Mouse (Mus musculus) hindbrain, embryonic 15.5 days (tissue): ENCODE measurements around the gene 9430015G10Rik. TPM values are rescaled to one million over a fixed set of nuclear protein-coding genes. Genes with fewer than 3 reads are reported as not detected.
"Not testable (repeated sequence)": the region's sequence is repeated elsewhere in the genome, so short reads cannot be mapped to it uniquely, and the experiment has no call there.

ENCODE experiments used
- ATAC-seq: fragments of 200-750 bp; cut with Nextera tagmentation; 2 replicates; pipeline ENCODE4 v1.8.0; 2017; ENCODE audit warnings: low read depth, moderate number of reproducible peaks, moderate TSS enrichment; ENCODE audit not compliant: low FRiP score
- H3K27ac ChIP-seq: fragments of 300-500 bp; sonication (generic); replicated peaks from 2 replicates; pipeline ENCODE4 v1.5.1; 2015; ENCODE audit warnings: mild to moderate bottlenecking, inconsistent platforms
- H3K27me3 ChIP-seq: fragments of 300-500 bp; sonication (generic); 2 replicates; pipeline ENCODE4 v1.6.1; 2015; ENCODE audit warnings: control low read depth, inconsistent platforms
- H3K36me3 ChIP-seq: fragments of 300-500 bp; sonication (generic); 2 replicates; pipeline ENCODE4 v1.6.1; 2015; ENCODE audit warnings: control low read depth, inconsistent platforms
- H3K4me1 ChIP-seq: fragments of 300-500 bp; sonication (generic); replicated peaks from 2 replicates; pipeline ENCODE4 v1.6.1; 2015; ENCODE audit warnings: control low read depth, inconsistent platforms
- H3K4me2 ChIP-seq: fragments of 300-500 bp; sonication (generic); 2 replicates; pipeline ENCODE4 v1.6.1; 2015; ENCODE audit warnings: moderate library complexity, mild to moderate bottlenecking, inconsistent platforms
- H3K4me3 ChIP-seq: fragments of 300-500 bp; sonication (generic); 2 replicates; pipeline ENCODE4 v1.5.1; 2015; ENCODE audit warnings: mild to moderate bottlenecking, inconsistent platforms
- H3K9ac ChIP-seq: fragments of 300-500 bp; sonication (generic); 2 replicates; pipeline ENCODE4 v1.6.1; 2015; ENCODE audit warnings: inconsistent platforms
- H3K9me3 ChIP-seq: fragments of 300-500 bp; sonication (generic); 2 replicates; pipeline ENCODE4 v1.6.1; 2016; ENCODE audit warnings: control low read depth, inconsistent platforms
- WGBS: fragments of 180-500 bp; shearing (Covaris S2); methylation state at CpG from one replicate; pipeline ENCODE4 v1.1.7; 2015; 5-methylcytosine and 5-hydroxymethylcytosine counted together
- polyA plus RNA-seq: library from polyadenylated mRNA; unstranded; fragments of >200 nt; fragmentation: Nextera tagmentation; extraction: Ambion mirVana; gene quantifications from 2 replicates; pipeline ENCODE4 v1.2.1, GENCODE M21; 2015

9430015G10Rik gene
- polyA plus RNA-seq, 1 experiment from 2014 or later = 32.6 TPM

DNA sequence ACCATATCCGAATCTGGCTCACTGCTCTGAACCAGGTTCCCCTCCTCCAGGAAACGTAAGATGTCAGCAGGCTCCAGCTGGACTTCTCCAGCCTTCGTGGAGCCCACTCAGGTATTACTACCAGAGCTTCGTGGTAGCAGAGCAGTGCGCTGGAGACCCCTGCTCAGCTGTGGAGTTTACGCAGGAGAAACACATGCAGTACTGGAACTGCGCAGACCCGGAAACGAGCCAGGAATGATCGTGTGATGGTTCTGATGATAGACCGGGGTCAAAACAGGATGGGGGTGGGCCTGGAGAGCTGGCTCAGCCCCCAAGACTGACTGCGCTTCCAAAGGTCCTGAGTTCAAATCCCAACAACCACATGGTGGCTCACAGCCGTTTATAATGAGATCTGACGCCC is 26.0 kb downstream of the 9430015G10Rik start:
- ATAC-seq = no peak
- H3K9ac ChIP-seq = no peak overlapping the region
- H3K27me3 ChIP-seq = no peaks in the 10 kb centered on the region
- H3K4me2 ChIP-seq = no peak overlapping the region
- no peak overlapping the region for H3K27ac ChIP-seq
- H3K9me3 ChIP-seq = no peaks in the 10 kb centered on the region
- no peaks in the 10 kb centered on the region for H3K36me3 ChIP-seq
- no peaks in the 10 kb centered on the region for H3K4me1 ChIP-seq
- no peak overlapping the region for H3K4me3 ChIP-seq
- WGBS = 94% methylated on average over 14 of the region's 14 CpGs

DNA sequence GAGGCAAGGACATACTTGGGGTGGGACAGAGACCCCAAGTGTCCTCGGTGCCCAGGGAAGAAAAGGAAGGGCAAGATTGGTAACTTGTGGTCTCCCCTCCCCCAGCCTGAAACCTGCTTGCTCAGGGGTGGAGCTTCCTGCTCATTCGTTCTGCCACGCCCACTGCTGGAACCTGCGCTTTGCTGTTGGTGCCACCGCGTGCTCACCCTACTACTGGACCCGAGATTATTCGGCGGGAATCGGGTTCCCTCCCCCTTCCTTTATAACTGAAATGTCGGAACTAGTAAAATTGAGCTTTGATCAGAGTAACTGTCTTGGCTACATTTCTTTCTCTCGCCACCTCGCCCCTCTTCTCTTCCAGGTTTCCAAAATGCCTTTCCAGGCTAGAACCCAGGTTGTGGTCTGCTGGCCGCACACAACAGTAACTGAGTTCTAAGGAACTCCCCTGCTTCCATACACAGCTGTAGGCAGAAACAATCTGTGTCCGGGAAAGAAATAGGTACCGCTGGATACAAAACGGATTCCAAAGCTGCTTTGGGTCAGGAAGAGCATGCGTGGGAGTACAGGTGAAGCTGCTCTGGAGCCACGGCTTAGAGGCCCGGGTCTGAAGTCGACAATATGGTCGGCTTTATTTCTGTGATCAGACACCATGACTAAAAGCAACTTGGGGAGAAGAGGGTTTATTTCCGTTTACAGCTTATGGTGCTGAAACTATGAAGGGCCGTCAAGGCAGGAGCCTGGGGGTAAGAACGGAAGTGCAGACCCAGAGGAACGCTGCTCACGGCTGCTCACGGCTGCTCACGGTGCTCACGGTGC is 26.7 kb downstream of the 9430015G10Rik start:
- no peak overlapping the region for H3K27ac ChIP-seq
- 94% methylated on average over 30 of the region's 30 CpGs for WGBS
- ATAC-seq = no peak
- H3K4me3 ChIP-seq = no peak overlapping the region
- no peaks in the 10 kb centered on the region for H3K4me1 ChIP-seq
- no peaks in the 10 kb centered on the region for H3K9me3 ChIP-seq
- no peak overlapping the region for H3K4me2 ChIP-seq
- no peak overlapping the region for H3K9ac ChIP-seq
- H3K27me3 ChIP-seq = no peaks in the 10 kb centered on the region
- H3K36me3 ChIP-seq = no peaks in the 10 kb centered on the region

DNA sequence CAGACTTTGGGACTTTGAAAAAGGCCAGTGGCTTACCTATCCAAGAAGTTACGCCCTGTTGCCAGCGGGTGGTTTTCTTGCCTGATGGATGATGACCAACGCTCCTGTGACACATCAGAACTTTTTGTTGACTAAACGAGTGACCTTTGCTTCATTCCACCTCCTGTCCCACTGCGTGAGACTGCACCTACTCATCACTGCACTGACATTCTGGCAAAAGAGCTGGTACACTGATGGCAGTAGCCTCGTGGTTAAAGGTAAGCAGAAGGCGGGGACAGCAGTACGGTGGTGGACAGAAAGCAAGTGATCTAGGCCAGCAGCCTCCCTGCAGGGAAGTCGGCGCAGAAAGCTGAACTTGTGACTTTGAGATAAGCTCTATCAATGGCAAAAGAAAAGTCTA is 41.1 kb downstream of the 9430015G10Rik start:
- not testable (repeated sequence) for H3K9me3 ChIP-seq, H3K27me3 ChIP-seq, H3K4me2 ChIP-seq, H3K4me3 ChIP-seq, H3K27ac ChIP-seq, H3K36me3 ChIP-seq, H3K9ac ChIP-seq, ATAC-seq, H3K4me1 ChIP-seq
- 86% methylated on average over 10 of the region's 10 CpGs for WGBS

DNA sequence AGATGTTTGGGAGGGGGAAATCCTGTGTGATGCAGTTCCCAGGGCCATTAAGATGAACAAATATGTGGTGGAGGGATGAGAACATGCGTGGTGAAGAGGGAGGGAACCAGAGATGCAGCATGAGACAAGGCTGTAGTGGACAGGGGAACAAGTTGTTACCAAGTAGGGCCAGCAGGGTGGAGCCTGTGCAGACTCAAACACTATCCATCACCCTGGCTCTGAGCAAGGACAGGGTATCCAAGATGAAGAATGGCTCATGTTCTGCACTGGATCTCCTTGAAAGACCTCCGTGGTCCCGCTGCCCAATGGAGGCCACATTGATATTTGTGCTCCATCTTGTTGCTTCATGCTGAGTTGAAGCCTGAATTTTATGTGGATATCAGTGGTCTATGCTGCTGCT is 45.0 kb downstream of the 9430015G10Rik start:
- ATAC-seq = no peak
- H3K9ac ChIP-seq = no peak overlapping the region
- no peak overlapping the region for H3K4me2 ChIP-seq
- no peaks in the 10 kb centered on the region for H3K4me1 ChIP-seq
- no peak overlapping the region for H3K27ac ChIP-seq
- H3K36me3 ChIP-seq = no peaks in the 10 kb centered on the region
- no peak overlapping the region for H3K4me3 ChIP-seq
- no peaks in the 10 kb centered on the region for H3K27me3 ChIP-seq
- no peaks in the 10 kb centered on the region for H3K9me3 ChIP-seq
- 96% methylated on average over 3 of the region's 3 CpGs for WGBS

DNA sequence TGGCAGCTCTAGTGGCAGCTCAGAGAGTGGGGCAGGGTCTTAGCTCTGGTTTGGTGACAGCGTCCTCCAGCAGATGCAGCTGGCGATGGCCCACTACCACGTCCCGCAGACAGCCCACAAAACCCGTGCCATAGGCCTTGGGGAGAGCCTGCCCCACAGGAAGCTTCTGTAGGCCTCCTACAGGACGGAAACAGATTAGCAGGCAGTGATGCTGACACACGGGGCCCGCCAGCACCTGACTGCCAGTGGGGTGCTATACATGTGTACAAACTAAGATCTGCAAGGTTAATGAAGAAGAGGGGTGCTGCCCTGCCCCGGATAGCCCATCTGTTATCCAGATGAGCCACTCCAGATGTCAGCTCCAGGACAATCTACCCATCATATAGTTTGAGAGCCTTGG is 56.7 kb downstream of the 9430015G10Rik start:
- WGBS = 93% methylated on average over 9 of the region's 9 CpGs
- Histone ChIP-seq H3K4me2 (no peak overlapping the region), H3K9me3 (0 out of 2 replicates have a peak, but pooled peaks cover 6% of the 10 kb centered on the region), H3K27me3 (no peaks in the 10 kb centered on the region), H3K4me1 (no peaks in the 10 kb centered on the region), H3K9ac (no peak overlapping the region), H3K27ac (no peak overlapping the region), H3K36me3 (peaks cover 95% of the 10 kb centered on the region), H3K4me3 (no peak overlapping the region)
- no peak for ATAC-seq

DNA sequence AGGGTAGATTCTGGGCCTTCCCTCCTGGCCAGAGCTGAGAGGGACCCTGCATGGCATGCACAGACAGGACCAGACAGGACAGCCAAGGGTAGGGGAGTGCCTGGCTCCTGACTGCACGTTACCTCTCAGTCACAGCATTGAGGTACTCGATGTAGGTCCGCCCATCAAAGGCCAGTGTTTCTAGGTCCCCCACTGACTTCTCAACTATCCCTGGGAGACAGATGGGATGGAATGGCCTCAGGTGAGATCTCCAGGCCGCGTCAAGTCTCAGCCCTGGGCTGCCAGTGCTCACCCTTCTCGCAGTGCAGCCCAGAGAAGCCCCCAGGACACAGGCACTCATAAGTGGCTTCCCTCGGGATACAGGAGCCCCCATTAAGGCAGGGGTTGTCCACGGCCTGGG is 58.8 kb downstream of the 9430015G10Rik start:
- no peak for ATAC-seq
- H3K4me2 ChIP-seq = no peak overlapping the region
- 97% methylated on average over 8 of the region's 8 CpGs for WGBS

DNA sequence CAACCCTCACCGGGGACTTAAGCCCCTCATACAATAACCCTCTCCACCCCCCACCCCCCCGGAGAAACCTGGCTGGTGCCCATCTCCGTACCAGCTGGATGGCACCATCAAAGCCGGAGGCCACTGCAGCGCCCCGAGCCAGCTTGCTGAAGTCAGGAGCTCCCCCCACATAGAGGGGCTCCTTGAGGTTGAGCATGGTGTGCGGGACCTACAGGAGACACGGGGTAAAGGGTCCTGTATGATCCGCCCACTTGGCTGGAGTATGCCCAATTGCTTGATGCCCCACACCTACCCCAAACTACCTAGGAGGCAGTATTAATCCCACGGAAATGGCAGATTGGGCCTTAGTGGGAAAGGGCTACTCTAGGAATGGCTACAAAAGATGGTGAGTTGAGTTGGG is 59.3 kb downstream of the 9430015G10Rik start:
- 96% methylated on average over 10 of the region's 10 CpGs for WGBS
- no peak overlapping the region for H3K4me3 ChIP-seq
- no peak overlapping the region for H3K4me2 ChIP-seq
- H3K27me3 ChIP-seq = no peaks in the 10 kb centered on the region
- no peaks in the 10 kb centered on the region for H3K9me3 ChIP-seq
- no peak for ATAC-seq
- H3K9ac ChIP-seq = no peak overlapping the region
- no peak overlapping the region for H3K27ac ChIP-seq
- H3K4me1 ChIP-seq = no peaks in the 10 kb centered on the region
- H3K36me3 ChIP-seq = peaks cover 97% of the 10 kb centered on the region

More for the DNA sequence above, 58.8 kb downstream of the 9430015G10Rik start:
- Histone ChIP-seq H3K4me1 (no peaks in the 10 kb centered on the region), H3K9ac (no peak overlapping the region), H3K9me3 (no peaks in the 10 kb centered on the region), H3K27me3 (no peaks in the 10 kb centered on the region), H3K4me3 (no peak overlapping the region), H3K27ac (no peak overlapping the region), H3K36me3 (peaks cover 97% of the 10 kb centered on the region)

DNA sequence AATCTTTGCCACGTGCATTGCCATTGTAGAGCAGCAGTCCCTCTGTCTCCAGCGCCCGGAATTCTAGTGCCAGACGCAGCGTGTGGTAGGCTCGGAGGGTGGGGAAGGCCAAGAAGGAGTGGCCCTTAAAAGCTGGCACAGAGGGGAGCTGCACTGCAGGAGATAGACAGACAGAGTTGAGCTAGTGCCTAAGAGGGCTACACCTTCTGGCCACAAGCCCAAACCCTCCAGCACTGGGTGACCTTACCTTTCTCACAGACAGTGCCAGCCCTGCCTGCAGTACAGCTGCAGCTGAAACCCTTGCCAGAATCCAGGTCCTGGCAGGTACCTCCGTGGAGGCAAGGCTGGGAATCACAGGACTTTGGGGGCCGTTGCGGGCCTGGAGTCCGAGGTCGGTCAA is 62.0 kb downstream of the 9430015G10Rik start:
- H3K4me2 ChIP-seq = no peak overlapping the region

More for the DNA sequence above, 62.0 kb downstream of the 9430015G10Rik start:
- Histone ChIP-seq H3K9me3 (no peaks in the 10 kb centered on the region), H3K4me1 (no peaks in the 10 kb centered on the region), H3K9ac (no peak overlapping the region), H3K4me3 (no peak overlapping the region), H3K27me3 (no peaks in the 10 kb centered on the region), H3K36me3 (peaks cover 99% of the 10 kb centered on the region), H3K27ac (no peak overlapping the region)
- ATAC-seq = no peak
- WGBS = 94% methylated on average over 11 of the region's 11 CpGs

Other genes starting within 250 kb of the 9430015G10Rik start
- gene Tas1r3, start 246.6 kb upstream of the 9430015G10Rik start, polyA plus RNA-seq = 0.43 and 0.54 TPM in 2 replicates
- 25.6 and 29.1 TPM in 2 replicates for gene Cptp, start 240.5 kb upstream of the 9430015G10Rik start, polyA plus RNA-seq
- 71.6 and 78.6 TPM in 2 replicates for gene Ints11, start 240.4 kb upstream of the 9430015G10Rik start, polyA plus RNA-seq
- gene Pusl1, start 218.2 kb upstream of the 9430015G10Rik start, polyA plus RNA-seq = 58.5 and 62.9 TPM in 2 replicates
- gene Acap3, start 218.2 kb upstream of the 9430015G10Rik start, polyA plus RNA-seq = 68.8 and 74.6 TPM in 2 replicates
- gene Ube2j2, start 166.2 kb upstream of the 9430015G10Rik start, polyA plus RNA-seq = 104 and 115 TPM in 2 replicates
- gene C1qtnf12, start 147.7 kb upstream of the 9430015G10Rik start, polyA plus RNA-seq = 13.4 and 16.6 TPM in 2 replicates
- 33.1 and 35.9 TPM in 2 replicates for gene B3galt6, start 117.3 kb upstream of the 9430015G10Rik start, polyA plus RNA-seq
- gene Sdf4, start 117.1 kb upstream of the 9430015G10Rik start, polyA plus RNA-seq = 114 and 120 TPM in 2 replicates
- gene Tnfrsf4, start 96.1 kb upstream of the 9430015G10Rik start, polyA plus RNA-seq = 0.64 and 0.73 TPM in 2 replicates
- gene Tnfrsf18, start 83.8 kb upstream of the 9430015G10Rik start, polyA plus RNA-seq = 1.9 and 2.1 TPM in 2 replicates
- gene Ttll10, start 50.6 kb upstream of the 9430015G10Rik start, polyA plus RNA-seq = not detected in 2 replicates
- gene Rnf223, start 20.5 kb downstream of the 9430015G10Rik start, polyA plus RNA-seq = 0.43 and 0.53 TPM in 2 replicates
- 116 TPM in 2 replicates for gene Agrn, start 87.5 kb downstream of the 9430015G10Rik start, polyA plus RNA-seq
- gene Isg15, start 90.8 kb downstream of the 9430015G10Rik start, polyA plus RNA-seq = 1.5 and 5.1 TPM in 2 replicates
- gene AW011738, start 93.3 kb downstream of the 9430015G10Rik start, polyA plus RNA-seq = 4.5 and 5.0 TPM in 2 replicates
- 1.9 and 2.5 TPM in 2 replicates for gene Perm1, start 105.9 kb downstream of the 9430015G10Rik start, polyA plus RNA-seq
- 26.1 and 30.4 TPM in 2 replicates for gene Plekhn1, start 124.9 kb downstream of the 9430015G10Rik start, polyA plus RNA-seq
- 53.4 and 59.0 TPM in 2 replicates for gene Noc2l, start 126.0 kb downstream of the 9430015G10Rik start, polyA plus RNA-seq
- gene Samd11, start 145.7 kb downstream of the 9430015G10Rik start, polyA plus RNA-seq = 2.2 and 3.9 TPM in 2 replicates
- gene Vmn2r-ps159, start 221.1 kb downstream of the 9430015G10Rik start, polyA plus RNA-seq = not detected in 2 replicates